Mouse (Mus musculus) liver, postnatal 0 days (tissue): ENCODE measurements around the gene Ccdc92b.

Experiments used
- CTCF ChIP-seq: sonication (generic); IDR thresholded peaks from 2 replicates; pipeline ENCODE4 v1.5.1; 2016; ENCODE audit warnings: antibody characterized with exemption, low read depth
- EP300 ChIP-seq: IDR thresholded peaks from 2 replicates; pipeline ENCODE4 v1.6.1; 2016; ENCODE audit warnings: antibody characterized with exemption, low read depth, mild to moderate bottlenecking

DNA sequence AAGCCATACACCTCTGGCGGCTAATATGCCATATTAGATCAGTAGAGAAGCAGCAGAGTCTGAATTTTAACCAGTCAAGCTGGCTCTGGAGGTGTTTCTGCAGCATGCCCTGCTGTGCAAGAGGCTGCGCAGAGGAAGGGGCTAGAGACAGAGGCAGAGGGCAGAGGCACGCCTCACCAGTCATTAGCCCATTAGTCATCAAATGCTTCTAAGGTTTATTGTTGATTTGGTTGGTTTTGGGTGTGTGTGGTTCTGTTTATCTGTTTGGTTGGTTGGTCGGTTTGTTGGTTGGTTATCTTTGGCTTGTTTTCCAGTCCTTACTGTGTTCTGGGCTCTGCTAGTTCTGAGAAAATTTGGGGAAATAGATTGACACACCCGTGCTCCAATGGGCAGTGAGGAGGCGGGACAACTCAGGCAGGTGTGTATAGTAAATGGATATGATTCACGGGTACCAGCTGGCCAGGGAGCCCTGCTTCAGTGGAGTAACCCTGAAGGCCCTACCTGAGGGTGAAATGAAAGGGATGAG, 35.5 kb upstream of the Ccdc92b start:
- no peak for TF ChIP-seq CTCF
- no peak for TF ChIP-seq EP300
